Mouse (Mus musculus): ENCODE measurements around the gene Pitpnc1.

- no peak for TF ChIP-seq CTCF (IDR thresholded peaks at IDR 0.05; ENCODE audit: low read depth)
- no peak for TF ChIP-seq EP300 (IDR thresholded peaks at IDR 0.05; ENCODE audit: low read depth)
These were observed 232.0 kb downstream of the Pitpnc1 start for GRCm38 (mm10) chr11:107238506-107238905.
